Mouse (Mus musculus) lung, postnatal 0 days (tissue): ENCODE results near the gene Trim61.

Source experiments
- CTCF ChIP-seq: IDR thresholded peaks from 2 replicates; pipeline ENCODE4 v1.5.1; 2016; ENCODE audit warnings: antibody characterized with exemption, mild to moderate bottlenecking
- EP300 ChIP-seq: IDR thresholded peaks from 2 replicates; pipeline ENCODE4 v1.6.1; 2016; ENCODE audit warnings: antibody characterized with exemption, mild to moderate bottlenecking, control low read depth

DNA sequence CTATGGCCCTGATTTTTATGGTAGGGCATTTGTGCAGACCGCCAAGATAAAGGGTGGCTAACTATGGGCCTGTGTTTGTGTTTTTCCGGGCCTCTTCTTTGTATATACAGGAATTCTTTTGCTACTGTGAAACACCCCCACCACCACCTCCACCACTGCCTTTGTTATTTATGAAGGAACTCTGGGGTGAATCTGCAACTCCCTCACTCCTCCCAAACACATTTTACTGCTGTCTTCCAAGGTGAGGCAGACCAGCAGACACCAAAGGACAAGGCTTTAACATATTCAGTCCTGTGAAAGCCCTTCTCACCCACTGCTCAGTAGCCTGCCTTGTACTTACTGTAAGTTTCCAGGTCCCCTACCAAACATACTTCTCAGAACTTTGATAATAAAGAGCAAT, 15.8 kb upstream of the Trim61 start:
- TF ChIP-seq CTCF, result no peak
- TF ChIP-seq EP300, result no peak
